Mouse (Mus musculus): Measurements from ENCODE around the gene Cpa5. TPM values are rescaled to one million over a fixed set of nuclear protein-coding genes. Genes with fewer than 3 reads are reported as not detected.

Gene Cpa5
- total and polyA plus RNA-seq, 3 experiments: not detected

DNA sequence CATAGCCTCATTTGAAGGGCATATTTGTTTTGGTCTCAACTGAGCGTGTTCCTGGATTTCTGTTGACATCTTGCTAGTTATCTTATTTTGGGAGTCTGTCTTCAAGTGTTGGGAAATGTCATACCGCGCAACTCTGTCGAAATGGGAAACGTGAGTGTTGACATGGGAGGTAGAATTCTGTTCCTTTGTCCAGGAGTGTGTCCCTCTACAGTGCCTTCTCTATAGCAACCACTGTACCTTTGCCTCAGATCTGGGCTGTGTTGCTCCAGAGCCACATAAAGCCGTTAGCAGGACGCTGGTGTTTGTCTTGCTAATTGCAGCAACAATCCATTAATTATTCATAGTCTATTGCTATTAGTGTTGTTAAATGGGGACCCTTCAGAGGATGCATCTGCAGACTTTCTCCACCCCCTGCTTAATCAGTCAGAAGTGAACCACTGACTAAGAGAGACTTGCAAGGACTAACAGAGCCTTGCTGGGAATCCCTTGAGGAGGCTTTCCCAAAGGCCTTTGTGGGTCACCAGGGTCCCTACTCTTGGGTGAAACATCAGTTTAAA is 23.8 kb upstream of the Cpa5 start:
- dilution Hi-C loops (cut with MboI; ENCODE audit: extremely low pct_ligation_motif_present, extremely low pct_unique_long_range_greater_than_20kb, low sequenced_read_pairs): no loop called here

DNA sequence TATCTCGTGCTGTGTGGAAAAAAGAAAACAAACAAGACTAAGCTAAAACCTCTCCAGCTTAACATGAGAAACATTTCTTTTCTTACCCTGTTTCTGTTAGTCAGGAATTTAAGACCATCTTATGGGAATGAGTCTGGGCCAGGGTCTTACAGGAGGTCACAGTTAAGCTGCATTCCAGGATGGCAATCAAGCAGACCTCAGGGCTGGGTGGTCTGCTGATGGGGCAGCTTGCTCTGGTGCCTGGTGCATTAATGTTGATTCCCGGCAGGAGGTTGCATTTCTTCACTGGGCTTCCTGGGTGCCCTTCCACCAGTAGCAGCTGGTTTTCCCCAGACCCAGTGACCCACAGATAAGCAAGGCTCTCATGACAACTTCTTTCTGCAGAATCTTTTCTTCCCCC is 21.0 kb upstream of the Cpa5 start:
- Histone ChIP-seq H3K4me2 (ENCODE audit: insufficient read depth, low read depth, poor library complexity, severe bottlenecking) (no peak overlapping the region), H3K9me3 (replicated peaks; ENCODE audit: low read length) (no peaks in the 10 kb centered on the region), H3K27me3 (replicated peaks) (no peaks in the 10 kb centered on the region), H3K27ac (ENCODE audit: insufficient read depth, low read depth) (no peak overlapping the region), H3K4me3 (replicated peaks in 1 of 3; ENCODE audit: low read depth in 2 of 3, low read length in 2 of 3, poor library complexity in 1 of 3) (no peak overlapping the region), H3K36me3 (replicated peaks in 1 of 2; ENCODE audit: control insufficient read depth in 1 of 2, insufficient read depth in 1 of 2, low read length in 1 of 2) (no peaks in the 10 kb centered on the region), H3K9ac (ENCODE audit: insufficient read depth, low read depth) (no peak overlapping the region), H3K4me1 (ENCODE audit: control insufficient read depth in 1 of 2, insufficient read depth in 2 of 2) (no peaks in the 10 kb centered on the region; a peak in 1 of 4 replicates), H3K79me2 (replicated peaks; ENCODE audit: control insufficient read depth, extremely low read depth, insufficient read depth, poor library complexity, severe bottlenecking) (no peaks in the 10 kb centered on the region)
- in situ Hi-C loops (cut with MboI; ENCODE audit: low pct_ligation_motif_present, low pct_unique_long_range_greater_than_20kb, low sequenced_read_pairs) (no loop called here), dilution Hi-C loops (cut with MboI; ENCODE audit: extremely low pct_ligation_motif_present, extremely low pct_unique_long_range_greater_than_20kb, low sequenced_read_pairs) (no loop called here)
- TF ChIP-seq SMC3 (IDR thresholded peaks at IDR 0.05; ENCODE audit: low read depth, low read length) (no peak), MXI1 (IDR thresholded peaks at IDR 0.05; ENCODE audit: low read depth, low read length) (no peak), EP300 (IDR thresholded peaks at IDR 0.05; ENCODE audit: low read length) (no peak), RCOR1 (conservative IDR thresholded peaks at IDR 0.05; ENCODE audit: low read depth, low read length) (no peak), JUN (IDR thresholded peaks at IDR 0.05; ENCODE audit: insufficient read depth, low read depth, low read length) (no peak), PAX5 (IDR thresholded peaks at IDR 0.05; ENCODE audit: low read length) (no peak), ZC3H11A (IDR thresholded peaks at IDR 0.05; ENCODE audit: low read depth, low read length) (no peak), POLR2A (IDR thresholded peaks at IDR 0.05; ENCODE audit: low read depth, low read length) (no peak), MEF2A (IDR thresholded peaks at IDR 0.05; ENCODE audit: borderline replicate concordance, low read depth, low read length) (no peak), USF1 (IDR thresholded peaks at IDR 0.05; ENCODE audit: low read depth, low read length) (no peak), TBP (conservative IDR thresholded peaks at IDR 0.05; ENCODE audit: low read depth, low read length) (no peak), CHD2 (IDR thresholded peaks at IDR 0.05; ENCODE audit: low read length) (no peak), RAD21 (IDR thresholded peaks at IDR 0.05; ENCODE audit: low read depth, low read length) (no peak), CTCF (conservative IDR thresholded peaks at IDR 0.05 in 1 of 2, IDR thresholded peaks at IDR 0.05 in 1 of 2; ENCODE audit: low read depth in 2 of 2, low read length in 2 of 2) (no peak), USF2 (conservative IDR thresholded peaks at IDR 0.05; ENCODE audit: low read depth, low read length) (no peak), E2F4 (IDR thresholded peaks at IDR 0.05; ENCODE audit: insufficient replicate concordance, low read depth, low read length) (no peak), MAFK (IDR thresholded peaks at IDR 0.05; ENCODE audit: insufficient replicate concordance, low read length) (no peak), ELF1 (IDR thresholded peaks at IDR 0.05; ENCODE audit: low read depth, low read length) (no peak), ETS1 (conservative IDR thresholded peaks at IDR 0.05; ENCODE audit: low read depth, low read length) (no peak)
- DNase-seq (ENCODE audit: extremely low read depth): no peak

More for the DNA sequence above, 23.8 kb upstream of the Cpa5 start:
- no peak overlapping the region for H3K4me3 ChIP-seq (replicated peaks in 1 of 3; ENCODE audit: low read depth in 2 of 3, low read length in 2 of 3, poor library complexity in 1 of 3)
- no peak overlapping the region for H3K27ac ChIP-seq (ENCODE audit: insufficient read depth, low read depth)
- DNase-seq (ENCODE audit: extremely low read depth): no peak
- no peaks in the 10 kb centered on the region for H3K9me3 ChIP-seq (replicated peaks; ENCODE audit: low read length)
- no peaks in the 10 kb centered on the region for H3K79me2 ChIP-seq (replicated peaks; ENCODE audit: control insufficient read depth, extremely low read depth, insufficient read depth, poor library complexity, severe bottlenecking)
- no peaks in the 10 kb centered on the region; a peak in 1 of 4 replicates for H3K4me1 ChIP-seq (ENCODE audit: control insufficient read depth in 1 of 2, insufficient read depth in 2 of 2)
- no peak overlapping the region for H3K4me2 ChIP-seq (ENCODE audit: insufficient read depth, low read depth, poor library complexity, severe bottlenecking)
- no peak overlapping the region for H3K9ac ChIP-seq (ENCODE audit: insufficient read depth, low read depth)
- H3K27me3 ChIP-seq (replicated peaks): no peaks in the 10 kb centered on the region
- in situ Hi-C loops (cut with MboI; ENCODE audit: low pct_ligation_motif_present, low pct_unique_long_range_greater_than_20kb, low sequenced_read_pairs): no loop called here
- H3K36me3 ChIP-seq (replicated peaks in 1 of 2; ENCODE audit: control insufficient read depth in 1 of 2, insufficient read depth in 1 of 2, low read length in 1 of 2): no peaks in the 10 kb centered on the region
- TF ChIP-seq NELFE (IDR thresholded peaks at IDR 0.05; ENCODE audit: low read depth, low read length): no peak
- no peak for TF ChIP-seq JUND (conservative IDR thresholded peaks at IDR 0.05; ENCODE audit: low read depth, low read length)
- TF ChIP-seq MEF2A (IDR thresholded peaks at IDR 0.05; ENCODE audit: borderline replicate concordance, low read depth, low read length): no peak
- TF ChIP-seq POLR2A (IDR thresholded peaks at IDR 0.05; ENCODE audit: low read depth, low read length): no peak
- TF ChIP-seq MYC (IDR thresholded peaks at IDR 0.05; ENCODE audit: low read depth, low read length): no peak
- no peak for TF ChIP-seq EP300 (IDR thresholded peaks at IDR 0.05; ENCODE audit: low read length)
- no peak for TF ChIP-seq SMC3 (IDR thresholded peaks at IDR 0.05; ENCODE audit: low read depth, low read length)
- no peak for TF ChIP-seq POLR2AphosphoS2 (IDR thresholded peaks at IDR 0.05; ENCODE audit: low read depth, low read length)
- TF ChIP-seq ELF1 (IDR thresholded peaks at IDR 0.05; ENCODE audit: low read depth, low read length): no peak
- TF ChIP-seq USF2 (conservative IDR thresholded peaks at IDR 0.05; ENCODE audit: low read depth, low read length): no peak
- TF ChIP-seq ZKSCAN1 (IDR thresholded peaks at IDR 0.05; ENCODE audit: borderline replicate concordance, low read depth, low read length): no peak
- no peak for TF ChIP-seq CHD2 (IDR thresholded peaks at IDR 0.05; ENCODE audit: low read length)
- TF ChIP-seq CTCF (conservative IDR thresholded peaks at IDR 0.05 in 1 of 2, IDR thresholded peaks at IDR 0.05 in 1 of 2; ENCODE audit: low read depth in 2 of 2, low read length in 2 of 2): no peak
- no peak for TF ChIP-seq MXI1 (IDR thresholded peaks at IDR 0.05; ENCODE audit: low read depth, low read length)
